Mouse (Mus musculus) neutrophil, adult 5-6 weeks (primary cell): ENCODE data around the gene Fam20a. TPM values are rescaled to one million over a fixed set of nuclear protein-coding genes. Genes with fewer than 3 reads are reported as not detected.

ENCODE experiments used
- ATAC-seq: fragments of 151-379, 151-347 bp; 2 replicates; pipeline ENCODE4 v1.8.0; 2017; ENCODE audit warnings: mild to moderate bottlenecking, moderate TSS enrichment; ENCODE audit not compliant: insufficient number of reproducible peaks, poor library complexity, low FRiP score, severe bottlenecking; ENCODE audit errors: extremely low read depth
- total RNA-seq: library from RNA; stranded (forward); fragments of 200-1000 nt; gene quantifications from 2 replicates; pipeline ENCODE4 v1.2.3, GENCODE M21; 2017

Gene Fam20a
- total RNA-seq, 1 experiment from 2014 or later = not detected

DNA sequence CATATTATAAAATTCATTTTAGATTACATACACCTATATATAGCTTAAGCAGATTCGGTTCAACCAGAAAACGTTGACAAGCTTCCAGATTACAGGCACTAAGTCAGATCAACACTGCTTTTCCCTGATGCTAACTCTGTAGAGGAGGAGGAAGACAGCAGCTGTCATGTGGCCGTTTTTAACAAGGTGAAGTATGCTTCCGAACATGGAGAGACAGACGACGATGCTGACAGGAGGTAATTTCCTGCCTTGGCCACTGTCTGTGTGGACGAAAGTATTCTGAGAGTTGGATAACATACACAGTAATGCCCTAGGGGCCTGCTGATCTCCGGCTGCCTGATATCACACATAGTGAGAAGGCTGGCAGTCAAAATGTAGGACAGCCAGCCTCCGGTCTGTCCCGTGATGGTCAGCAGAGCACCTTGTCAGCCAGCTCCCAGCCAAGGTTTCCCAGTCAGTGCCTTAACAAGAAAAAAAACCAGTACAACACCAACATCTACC, 93.0 kb downstream of the Fam20a start:
- ATAC-seq = no peak

DNA sequence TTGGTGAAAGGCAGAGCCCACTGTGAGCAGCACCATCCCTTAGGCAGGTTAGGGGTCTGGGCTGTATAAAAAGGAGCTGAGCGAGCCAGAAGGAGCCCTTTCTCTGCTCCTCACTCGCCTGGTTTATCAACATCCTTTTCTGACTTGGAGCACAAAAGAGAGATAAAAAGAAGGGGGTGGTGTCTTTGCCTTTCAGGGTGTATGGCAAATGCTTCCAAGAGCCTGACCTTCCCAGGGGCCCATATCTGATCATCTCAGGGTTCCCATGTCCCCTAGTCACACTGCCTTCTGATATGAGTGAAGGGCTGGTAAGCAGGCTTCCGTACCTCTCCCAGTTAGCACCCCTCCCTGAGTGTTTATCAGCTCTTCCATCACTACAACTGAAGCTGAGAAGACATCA, 94.0 kb downstream of the Fam20a start:
- ATAC-seq = no peak

DNA sequence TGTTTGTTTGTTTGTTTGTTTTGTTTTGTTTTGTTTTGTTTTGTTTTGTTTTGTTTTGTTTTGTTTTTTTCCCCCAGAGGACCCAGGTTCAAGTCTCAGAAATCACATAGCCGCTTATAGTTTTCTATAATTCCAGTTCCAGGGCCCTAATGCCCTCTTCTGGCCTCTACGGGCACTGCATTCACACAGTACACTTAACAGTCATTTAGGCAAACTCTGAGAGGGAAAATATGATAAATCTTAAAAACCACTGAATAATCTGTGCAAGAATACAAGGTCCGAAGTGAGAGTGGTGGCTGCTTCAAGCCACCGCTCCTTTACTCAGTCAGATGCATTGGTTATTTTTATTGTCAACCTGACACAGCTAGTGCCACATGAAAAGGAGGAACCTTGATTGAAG, 94.4 kb downstream of the Fam20a start:
- ATAC-seq = 0 out of 2 replicates have a peak, but pooled peaks have one; percentile 33

DNA sequence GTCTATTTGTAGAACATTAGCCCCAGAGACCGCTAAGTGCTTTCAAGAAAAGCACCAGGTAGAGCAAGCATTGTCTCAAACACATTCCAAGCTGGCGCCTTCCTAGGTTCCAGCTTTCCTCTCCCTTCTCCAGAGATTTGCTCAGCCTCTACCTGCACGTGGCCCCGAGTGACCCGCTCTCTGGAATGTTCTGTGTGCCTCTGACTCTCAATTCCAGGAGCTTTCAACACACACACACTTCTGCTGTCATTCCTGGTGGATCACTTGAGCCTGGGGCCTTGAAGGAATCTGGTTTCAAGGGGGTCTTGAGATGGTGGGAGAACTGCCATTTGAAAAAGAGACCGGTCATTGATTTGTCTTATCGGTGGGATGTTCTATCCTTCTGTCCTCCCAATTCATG, 98.8 kb downstream of the Fam20a start:
- ATAC-seq = no peak

DNA sequence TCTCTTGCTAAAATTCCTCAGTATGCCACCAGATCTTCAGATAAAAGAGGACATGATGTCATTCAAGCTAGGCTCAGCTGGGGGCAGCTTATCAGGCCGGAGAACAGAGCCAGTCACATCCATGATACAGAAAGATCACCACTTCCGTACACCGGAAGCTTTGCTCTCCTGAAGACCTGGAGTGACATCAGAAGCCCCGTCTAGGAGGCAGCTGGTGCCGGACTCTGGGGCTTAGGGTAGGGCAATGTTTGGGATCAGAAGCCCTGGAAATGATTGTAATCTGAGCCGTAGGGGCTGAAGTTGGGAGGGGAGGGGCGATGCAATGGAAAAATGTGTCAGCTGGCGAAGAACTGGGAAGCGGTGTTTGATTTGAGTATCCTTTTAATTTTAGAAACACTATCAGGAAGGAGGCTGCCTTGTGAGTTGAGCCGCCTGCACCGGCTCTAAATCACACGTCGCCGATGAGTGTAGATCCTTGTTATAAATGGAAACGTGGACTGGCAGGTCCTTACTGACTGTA, 99.5 kb downstream of the Fam20a start:
- ATAC-seq = no peak

DNA sequence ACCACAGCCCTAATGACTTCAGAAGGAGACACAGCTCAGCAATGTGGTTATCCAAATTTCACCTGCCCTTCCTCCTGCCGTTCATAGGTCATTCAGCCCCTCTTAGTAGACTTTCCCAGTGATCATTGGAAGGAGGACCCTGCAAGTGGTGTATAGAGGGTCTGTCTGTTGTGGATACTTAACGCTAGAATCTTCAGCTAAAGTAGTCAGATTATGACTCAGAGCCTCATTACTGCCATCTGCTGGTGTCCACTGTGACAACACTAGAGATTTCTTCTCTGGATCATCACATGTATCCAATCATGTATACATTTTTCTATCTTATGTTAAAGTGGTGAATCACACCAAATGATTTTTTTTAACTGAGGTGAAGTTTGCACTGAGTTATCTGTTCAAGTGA, 100.9 kb downstream of the Fam20a start:
- peak; percentile 81 for ATAC-seq

DNA sequence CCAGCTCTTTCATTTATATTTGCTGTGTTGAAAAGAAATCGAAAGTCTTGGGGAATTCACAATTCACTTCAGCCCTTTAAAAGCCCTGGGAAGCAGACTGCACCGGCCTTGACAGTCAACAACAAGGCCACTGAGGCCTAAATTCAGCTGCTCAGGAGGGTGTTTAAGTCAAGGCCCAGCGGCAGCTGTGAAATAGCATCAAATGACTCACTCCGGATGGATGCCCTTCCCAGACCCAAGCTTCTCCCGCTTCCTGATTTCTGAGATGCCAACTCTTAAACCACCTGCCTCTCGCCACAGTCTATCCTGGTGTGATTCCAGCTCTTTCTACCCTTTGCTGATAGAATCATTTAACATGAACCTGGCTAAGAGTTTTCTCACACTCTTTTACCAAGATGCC, 101.7 kb downstream of the Fam20a start:
- ATAC-seq = no peak

Other genes starting within 250 kb of the Fam20a start
- gene Arsg, start 248.9 kb downstream of the Fam20a start, total RNA-seq = 21.5 and 24.6 TPM in 2 replicates
- 45.0 and 49.8 TPM in 2 replicates for gene Slc16a6, start 248.7 kb downstream of the Fam20a start, total RNA-seq
- gene Wipi1, start 110.3 kb downstream of the Fam20a start, total RNA-seq = 1.2 and 2.4 TPM in 2 replicates
- 123 and 153 TPM in 2 replicates for gene Prkar1a, start 72.9 kb downstream of the Fam20a start, total RNA-seq
- gene 1700012B07Rik, start 105.8 kb upstream of the Fam20a start, total RNA-seq = 1.6 TPM in 1 of 2 replicates, not detected in the other